Mouse (Mus musculus) stomach, embryonic 16.5 days (tissue): ENCODE measurements around the gene Agt. TPM values are rescaled to one million over a fixed set of nuclear protein-coding genes. Genes with fewer than 3 reads are reported as not detected.

Source experiments
- ATAC-seq: fragments of 200-750 bp; cut with Nextera tagmentation; 2 replicates; pipeline ENCODE4 v1.8.0; 2017; ENCODE audit warnings: moderate number of reproducible peaks, moderate TSS enrichment; ENCODE audit not compliant: insufficient read depth, low FRiP score
- H3K27ac ChIP-seq: fragments of 300-500 bp; sonication (generic); 2 replicates; pipeline ENCODE4 v1.5.1; 2014; ENCODE audit warnings: low read length
- H3K27me3 ChIP-seq: fragments of 300-500 bp; sonication (generic); 2 replicates; pipeline ENCODE4 v1.6.1; 2014; ENCODE audit warnings: low read length, control low read depth, mixed read lengths; ENCODE audit not compliant: control insufficient read depth, insufficient read depth
- H3K36me3 ChIP-seq: fragments of 300-500 bp; sonication (generic); 2 replicates; pipeline ENCODE4 v1.6.1; 2014; ENCODE audit warnings: low read length; ENCODE audit not compliant: control insufficient read depth, insufficient read depth
- H3K4me1 ChIP-seq: fragments of 300-500 bp; sonication (generic); 2 replicates; pipeline ENCODE4 v1.6.1; 2014; ENCODE audit warnings: low read length, control low read depth, mixed read lengths; ENCODE audit not compliant: control insufficient read depth, insufficient read depth
- H3K4me2 ChIP-seq: fragments of 300-500 bp; sonication (generic); 2 replicates; pipeline ENCODE4 v1.6.1; 2014; ENCODE audit warnings: low read depth, low read length, mixed read lengths
- H3K4me3 ChIP-seq: fragments of 300-500 bp; sonication (generic); replicated peaks from 2 replicates; pipeline ENCODE4 v1.5.1; 2014; ENCODE audit warnings: mild to moderate bottlenecking, low read length
- H3K9ac ChIP-seq: fragments of 300-500 bp; sonication (generic); 2 replicates; pipeline ENCODE4 v1.6.1; 2014; ENCODE audit warnings: low read length
- H3K9me3 ChIP-seq: fragments of 300-500 bp; sonication (generic); replicated peaks from 2 replicates; pipeline ENCODE4 v1.6.1; 2016; ENCODE audit warnings: low read length, control low read depth; ENCODE audit not compliant: control insufficient read depth
- WGBS: fragments of 180-500 bp; shearing (Covaris S2); extraction: QIAGEN DNeasy Blood & Tissue Kit; methylation state at CpG from one replicate; pipeline ENCODE4 v1.1.7; 2014; 5-methylcytosine and 5-hydroxymethylcytosine counted together
- polyA plus RNA-seq: library from polyadenylated mRNA; unstranded; fragments of >200 nt; fragmentation: Nextera tagmentation; extraction: Ambion mirVana; gene quantifications from 2 replicates; pipeline ENCODE4 v1.2.1, GENCODE M21; 2015

The Agt gene
- polyA plus RNA-seq, 1 experiment from 2014 or later, result 20.0 TPM

GRCm38 (mm10) chr8:124585718-124586425 lies 16.4 kb upstream of the Agt start:
- no peak overlapping the region for H3K4me3 ChIP-seq
- 32% methylated on average over 3 of the region's 3 CpGs for WGBS
- ATAC-seq, result peak; percentile 74
- H3K27ac ChIP-seq, result peak overlapping the region; percentile 55; the same call in 1 of the 2 replicates
- no peak overlapping the region for H3K4me2 ChIP-seq
- H3K9me3 ChIP-seq, result no peaks in the 10 kb centered on the region
- H3K9ac ChIP-seq, result peak overlapping the region; percentile 21; the same call in 1 of the 2 replicates
- peaks cover 10% of the 10 kb centered on the region for H3K4me1 ChIP-seq
- H3K36me3 ChIP-seq, result no peaks in the 10 kb centered on the region
- H3K27me3 ChIP-seq, result no peaks in the 10 kb centered on the region

- H3K9ac ChIP-seq, result no peak overlapping the region
- no peak overlapping the region for H3K4me2 ChIP-seq
- H3K4me3 ChIP-seq, result no peak overlapping the region
- peak; percentile 87 for ATAC-seq
- H3K36me3 ChIP-seq, result no peaks in the 10 kb centered on the region
- no peaks in the 10 kb centered on the region for H3K9me3 ChIP-seq
- peak overlapping the region; percentile 27; the same call in 1 of the 2 replicates for H3K27ac ChIP-seq
- 0 out of 2 replicates have a peak, but pooled peaks cover 5% of the 10 kb centered on the region for H3K4me1 ChIP-seq
- no peaks in the 10 kb centered on the region for H3K27me3 ChIP-seq
- 70% methylated on average over 1 of the region's 1 CpGs for WGBS
These were observed 7.2 kb upstream of the Agt start for GRCm38 (mm10) chr8:124576751-124577150.

- H3K36me3 ChIP-seq, result no peaks in the 10 kb centered on the region
- H3K4me2 ChIP-seq, result no peak within 1 kb of the TSS
- peak within 1 kb of the TSS; percentile 27; the same call in 1 of the 2 replicates for H3K27ac ChIP-seq
- H3K4me3 ChIP-seq, result no peak within 1 kb of the TSS
- no peak for ATAC-seq
- H3K27me3 ChIP-seq, result no peaks in the 10 kb centered on the region
- no peak within 1 kb of the TSS for H3K9ac ChIP-seq
- 82% methylated on average over 8 of the region's 8 CpGs for WGBS
- H3K4me1 ChIP-seq, result 0 out of 2 replicates have a peak, but pooled peaks cover 5% of the 10 kb centered on the region
- H3K9me3 ChIP-seq, result no peaks in the 10 kb centered on the region
These were observed 6.3 kb upstream of the Agt start, which contains the start of gene Capn9 for GRCm38 (mm10) chr8:124575811-124576210. TSS of gene Capn9 (plus strand) at chr8:124576111.

- WGBS, result 61% methylated on average over 15 of the region's 15 CpGs
- peak; percentile 33; the same call in 1 of the 2 replicates for ATAC-seq
- H3K9ac ChIP-seq, result peak overlapping the region; percentile 17
These were observed 4.2 kb upstream of the Agt start for GRCm38 (mm10) chr8:124573552-124574340.

GRCm38 (mm10) chr8:124572430-124572775 lies 2.9 kb upstream of the Agt start:
- Histone ChIP-seq H3K9ac (no peak overlapping the region), H3K36me3 (no peaks in the 10 kb centered on the region), H3K4me1 (0 out of 2 replicates have a peak, but pooled peaks cover 5% of the 10 kb centered on the region), H3K4me3 (no peak overlapping the region), H3K9me3 (no peaks in the 10 kb centered on the region), H3K27me3 (no peaks in the 10 kb centered on the region), H3K4me2 (no peak overlapping the region), H3K27ac (peak overlapping the region; percentile 80)
- ATAC-seq, result no peak

More at GRCm38 (mm10) chr8:124573552-124574340, 4.2 kb upstream of the Agt start:
- H3K27me3 ChIP-seq, result no peaks in the 10 kb centered on the region
- H3K4me3 ChIP-seq, result no peak overlapping the region
- peak overlapping the region; percentile 80 for H3K27ac ChIP-seq
- H3K4me2 ChIP-seq, result no peak overlapping the region
- 0 out of 2 replicates have a peak, but pooled peaks cover 5% of the 10 kb centered on the region for H3K4me1 ChIP-seq
- no peaks in the 10 kb centered on the region for H3K9me3 ChIP-seq
- H3K36me3 ChIP-seq, result no peaks in the 10 kb centered on the region

- H3K4me1 ChIP-seq, result 0 out of 2 replicates have a peak, but pooled peaks cover 5% of the 10 kb centered on the region
- H3K27ac ChIP-seq, result peak overlapping the region; percentile 89
- no peak overlapping the region for H3K4me3 ChIP-seq
- ATAC-seq, result peak; percentile 56
- H3K27me3 ChIP-seq, result no peaks in the 10 kb centered on the region
- no peak overlapping the region for H3K9ac ChIP-seq
- no peaks in the 10 kb centered on the region for H3K36me3 ChIP-seq
- H3K9me3 ChIP-seq, result no peaks in the 10 kb centered on the region
- no peak overlapping the region for H3K4me2 ChIP-seq
- 54% methylated on average over 8 of the region's 8 CpGs for WGBS
These were observed 2.4 kb upstream of the Agt start for GRCm38 (mm10) chr8:124571732-124572429.

- ATAC-seq, result no peak
- H3K36me3 ChIP-seq, result no peaks in the 10 kb centered on the region
- H3K27me3 ChIP-seq, result no peaks in the 10 kb centered on the region
- no peak overlapping the region for H3K4me2 ChIP-seq
- no peaks in the 10 kb centered on the region for H3K9me3 ChIP-seq
- H3K9ac ChIP-seq, result no peak overlapping the region; the same call in 1 of the 2 replicates
- 68% methylated on average over 2 of the region's 2 CpGs for WGBS
- 0 out of 2 replicates have a peak, but pooled peaks cover 4% of the 10 kb centered on the region for H3K4me1 ChIP-seq
- H3K27ac ChIP-seq, result 0 out of 2 replicates have a peak overlapping the region, but pooled peaks have one; percentile 40
- H3K4me3 ChIP-seq, result no peak overlapping the region
These were observed 406 bp downstream of the Agt start for GRCm38 (mm10) chr8:124569100-124569499.

- no peaks in the 10 kb centered on the region for H3K36me3 ChIP-seq
- 76% methylated on average over 3 of the region's 3 CpGs for WGBS
- H3K27ac ChIP-seq, result no peak overlapping the region
- H3K9ac ChIP-seq, result no peak overlapping the region
- 0 out of 2 replicates have a peak, but pooled peaks cover 2% of the 10 kb centered on the region for H3K27me3 ChIP-seq
- H3K4me3 ChIP-seq, result no peak overlapping the region
- ATAC-seq, result no peak
- H3K4me1 ChIP-seq, result 0 out of 2 replicates have a peak, but pooled peaks cover 4% of the 10 kb centered on the region
- no peak overlapping the region for H3K4me2 ChIP-seq
- no peaks in the 10 kb centered on the region for H3K9me3 ChIP-seq
These were observed 1.9 kb downstream of the Agt start for GRCm38 (mm10) chr8:124567584-124567983.
